Mouse (Mus musculus) embryonic facial prominence, embryonic 11.5 days (tissue): ENCODE measurements around the gene Itpripl2. TPM values are rescaled to one million over a fixed set of nuclear protein-coding genes. Genes with fewer than 3 reads are reported as not detected.
A peak's percentile ranks its signal among the peaks of the same experiment; 100 is the strongest.

Experiments used
- ATAC-seq: fragments of 200-750 bp; cut with Nextera tagmentation; replicated peaks from 2 replicates; pipeline ENCODE4 v1.8.0; 2017; ENCODE audit warnings: low read depth; ENCODE audit not compliant: insufficient number of reproducible peaks, low FRiP score, low TSS enrichment
- DNase-seq: peaks from one replicate; pipeline ENCODE4 v3.0.0-alpha.2; 2015; ENCODE audit warnings: low spot score
- H3K27ac ChIP-seq: fragments of 300-500 bp; sonication (generic); replicated peaks from 2 replicates; pipeline ENCODE4 v1.5.1; 2014; ENCODE audit warnings: mild to moderate bottlenecking, low read depth, low read length, control low read depth
- H3K27me3 ChIP-seq: fragments of 300-500 bp; sonication (generic); 2 replicates; pipeline ENCODE4 v1.6.1; 2014; ENCODE audit warnings: mild to moderate bottlenecking, low read length, moderate library complexity, mixed read lengths; ENCODE audit not compliant: control insufficient read depth, insufficient read depth
- H3K36me3 ChIP-seq: fragments of 300-500 bp; sonication (generic); replicated peaks from 2 replicates; pipeline ENCODE4 v1.6.1; 2014; ENCODE audit warnings: low read depth, mild to moderate bottlenecking, low read length, moderate library complexity, mixed read lengths; ENCODE audit not compliant: control insufficient read depth, insufficient read depth
- H3K4me1 ChIP-seq: fragments of 300-500 bp; sonication (generic); 2 replicates; pipeline ENCODE4 v1.6.1; 2014; ENCODE audit warnings: low read length, mixed read lengths; ENCODE audit not compliant: control insufficient read depth, insufficient read depth
- H3K4me2 ChIP-seq: fragments of 300-500 bp; sonication (generic); 2 replicates; pipeline ENCODE4 v1.6.1; 2014; ENCODE audit warnings: low read depth, mild to moderate bottlenecking, control low read depth, low read length, moderate library complexity
- H3K4me3 ChIP-seq: fragments of 300-500 bp; sonication (generic); 2 replicates; pipeline ENCODE4 v1.5.1; 2014; ENCODE audit warnings: low read depth, low read length, control low read depth
- H3K9ac ChIP-seq: fragments of 300-500 bp; sonication (generic); replicated peaks from 2 replicates; pipeline ENCODE4 v1.6.1; 2014; ENCODE audit warnings: mild to moderate bottlenecking, control low read depth, low read length
- H3K9me3 ChIP-seq: fragments of 300-500 bp; sonication (generic); replicated peaks from 2 replicates; pipeline ENCODE4 v1.6.1; 2016; ENCODE audit warnings: mild to moderate bottlenecking, low read length, inconsistent platforms, mixed read lengths; ENCODE audit not compliant: control insufficient read depth
- WGBS: fragments of 180-500 bp; shearing (Covaris S2); extraction: QIAGEN DNeasy Blood & Tissue Kit; methylation state at CpG from one replicate; pipeline ENCODE4 v1.1.7; 2014; 5-methylcytosine and 5-hydroxymethylcytosine counted together
- polyA plus RNA-seq: library from polyadenylated mRNA; unstranded; fragments of >200 nt; fragmentation: Nextera tagmentation; extraction: Ambion mirVana; gene quantifications from 2 replicates; pipeline ENCODE4 v1.2.1, GENCODE M21; 2014

Itpripl2 gene
- polyA plus RNA-seq, 1 experiment from 2014 or later = 1.8 TPM

DNA sequence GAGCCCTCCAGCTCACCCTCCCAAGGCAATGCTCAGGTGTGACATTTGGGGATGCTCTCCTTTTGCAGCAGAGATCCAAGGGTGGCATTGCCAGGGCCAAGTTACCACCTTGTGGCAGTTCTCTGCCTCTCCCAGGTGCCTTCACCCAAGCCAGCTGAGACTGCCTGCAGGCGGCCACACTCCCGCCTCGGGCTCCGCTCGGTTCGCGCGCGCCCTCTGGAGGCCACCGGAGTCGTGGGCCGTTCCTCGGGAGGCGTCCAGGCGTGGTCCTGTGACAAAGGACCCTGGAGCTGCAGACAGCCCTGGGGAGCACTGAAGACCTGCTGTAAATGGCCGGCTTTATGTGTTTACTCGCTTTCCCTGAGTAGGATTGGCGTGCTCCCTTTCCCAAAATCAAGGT, 26.9 kb upstream of the Itpripl2 start:
- Histone ChIP-seq H3K4me1 (no peaks in the 10 kb centered on the region), H3K36me3 (no peaks in the 10 kb centered on the region), H3K9me3 (no peaks in the 10 kb centered on the region), H3K4me3 (no peak overlapping the region), H3K9ac (no peak overlapping the region), H3K4me2 (no peak overlapping the region), H3K27ac (no peak overlapping the region), H3K27me3 (no peaks in the 10 kb centered on the region)
- DNase-seq (peak; percentile 79), ATAC-seq (peak; percentile 66)
- WGBS = 1% methylated on average over 18 of the region's 18 CpGs

DNA sequence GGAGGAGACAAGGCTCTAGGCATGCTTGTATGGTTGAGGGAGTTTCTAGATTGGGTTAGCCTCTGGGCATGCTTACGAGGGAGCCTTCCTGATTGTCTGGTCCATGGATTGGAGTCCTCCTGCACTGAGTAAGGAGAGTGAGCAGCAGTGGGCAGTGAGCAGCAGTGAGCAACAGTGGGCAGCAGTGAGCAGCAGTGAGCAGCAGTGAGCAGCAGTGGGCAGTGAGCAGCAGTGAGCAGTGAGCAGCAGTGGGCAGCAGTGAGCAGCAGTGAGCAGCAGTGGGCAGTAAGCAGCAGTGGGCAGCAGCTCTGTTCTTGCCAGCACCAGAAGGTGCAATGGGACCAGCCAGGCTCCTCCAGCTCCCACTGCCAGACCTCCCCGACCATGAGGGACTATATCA, 26.0 kb upstream of the Itpripl2 start:
- Histone ChIP-seq H3K27me3 (no peaks in the 10 kb centered on the region), H3K36me3 (no peaks in the 10 kb centered on the region), H3K4me2 (no peak overlapping the region), H3K9me3 (no peaks in the 10 kb centered on the region), H3K9ac (no peak overlapping the region), H3K4me1 (no peaks in the 10 kb centered on the region), H3K27ac (no peak overlapping the region), H3K4me3 (no peak overlapping the region)
- 62% methylated on average over 2 of the region's 2 CpGs for whole genome bisulfite sequencing
- DNase-seq (peak; percentile 29), ATAC-seq (no peak)

DNA sequence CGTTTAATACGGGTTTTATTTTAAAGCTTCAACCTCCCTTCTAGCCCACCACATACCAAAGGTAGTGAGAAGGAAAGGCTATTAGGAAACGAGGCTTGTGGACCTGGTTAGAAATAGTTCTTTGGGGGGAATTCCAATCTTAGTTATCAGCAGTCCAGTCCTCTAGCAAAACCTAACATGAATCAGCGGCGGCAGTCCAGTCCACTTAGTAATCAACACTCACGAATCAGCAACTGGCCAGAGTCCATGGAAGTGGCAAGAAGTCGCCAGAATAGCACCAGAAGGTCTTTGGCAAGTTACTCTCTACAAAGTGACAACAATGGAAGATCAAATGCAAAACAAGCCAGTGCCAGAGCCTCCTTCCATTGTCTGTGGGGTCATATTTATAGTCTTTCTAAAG, 16.8 kb upstream of the Itpripl2 start:
- WGBS = 81% methylated on average over 7 of the region's 7 CpGs
- no peaks in the 10 kb centered on the region for H3K36me3 ChIP-seq
- ATAC-seq = no peak

DNA sequence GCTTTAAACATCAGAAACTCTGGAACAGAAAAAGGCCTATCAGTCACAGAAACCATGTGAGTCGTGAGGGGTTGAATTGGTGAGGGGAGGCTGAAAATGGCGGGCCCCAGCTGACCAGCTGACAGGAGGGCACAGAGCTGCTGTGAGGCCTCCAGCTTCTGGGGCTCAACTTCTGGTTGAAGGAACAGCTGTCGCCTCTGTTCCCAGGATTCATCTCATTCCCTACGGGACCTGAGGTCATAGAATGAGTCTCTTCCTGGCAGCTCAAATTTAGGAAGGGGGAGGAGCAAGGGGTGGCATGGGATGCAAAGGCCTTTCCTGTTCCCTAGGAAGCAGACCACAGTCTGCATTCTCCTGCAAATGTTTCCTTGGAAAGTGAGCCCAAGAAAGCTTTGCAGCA, 12.1 kb upstream of the Itpripl2 start:
- no peaks in the 10 kb centered on the region for H3K4me1 ChIP-seq
- no peaks in the 10 kb centered on the region for H3K9me3 ChIP-seq
- no peak overlapping the region for H3K9ac ChIP-seq
- no peak for DNase-seq
- no peaks in the 10 kb centered on the region for H3K36me3 ChIP-seq
- no peak overlapping the region for H3K4me3 ChIP-seq
- no peak overlapping the region for H3K4me2 ChIP-seq
- ATAC-seq = no peak
- 47% methylated on average over 4 of the region's 4 CpGs for WGBS
- H3K27me3 ChIP-seq = no peaks in the 10 kb centered on the region
- no peak overlapping the region for H3K27ac ChIP-seq

More for the DNA sequence above, 16.8 kb upstream of the Itpripl2 start:
- no peaks in the 10 kb centered on the region for H3K9me3 ChIP-seq
- H3K4me1 ChIP-seq = no peaks in the 10 kb centered on the region
- H3K9ac ChIP-seq = no peak overlapping the region
- no peak overlapping the region for H3K4me2 ChIP-seq
- H3K27me3 ChIP-seq = no peaks in the 10 kb centered on the region
- H3K4me3 ChIP-seq = no peak overlapping the region
- H3K27ac ChIP-seq = no peak overlapping the region
- no peak for DNase-seq

DNA sequence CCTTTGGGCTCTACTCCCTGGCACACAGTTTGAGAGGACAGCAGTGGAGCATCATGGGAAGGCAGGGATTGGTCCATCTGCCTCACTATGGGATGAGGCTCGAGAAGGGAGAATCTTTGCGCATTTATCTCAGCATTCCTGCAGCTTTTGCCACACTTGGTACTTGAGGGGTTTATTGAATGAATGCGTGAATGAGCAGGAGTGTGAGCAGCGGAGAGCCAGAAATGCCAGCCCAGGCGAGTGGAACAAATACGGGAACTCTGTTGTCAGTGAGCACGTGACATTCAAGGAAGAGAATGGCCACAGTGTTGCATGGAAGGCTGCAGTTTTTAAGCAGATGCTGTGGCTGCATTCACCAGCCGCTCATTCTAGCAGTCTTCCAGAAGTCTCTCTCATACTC, 10.6 kb upstream of the Itpripl2 start:
- Histone ChIP-seq H3K4me3 (no peak overlapping the region), H3K27ac (no peak overlapping the region), H3K4me2 (no peak overlapping the region), H3K36me3 (no peaks in the 10 kb centered on the region), H3K4me1 (no peaks in the 10 kb centered on the region), H3K9me3 (no peaks in the 10 kb centered on the region), H3K27me3 (no peaks in the 10 kb centered on the region), H3K9ac (no peak overlapping the region)
- ATAC-seq (no peak), DNase-seq (no peak)
- WGBS = 80% methylated on average over 8 of the region's 8 CpGs

DNA sequence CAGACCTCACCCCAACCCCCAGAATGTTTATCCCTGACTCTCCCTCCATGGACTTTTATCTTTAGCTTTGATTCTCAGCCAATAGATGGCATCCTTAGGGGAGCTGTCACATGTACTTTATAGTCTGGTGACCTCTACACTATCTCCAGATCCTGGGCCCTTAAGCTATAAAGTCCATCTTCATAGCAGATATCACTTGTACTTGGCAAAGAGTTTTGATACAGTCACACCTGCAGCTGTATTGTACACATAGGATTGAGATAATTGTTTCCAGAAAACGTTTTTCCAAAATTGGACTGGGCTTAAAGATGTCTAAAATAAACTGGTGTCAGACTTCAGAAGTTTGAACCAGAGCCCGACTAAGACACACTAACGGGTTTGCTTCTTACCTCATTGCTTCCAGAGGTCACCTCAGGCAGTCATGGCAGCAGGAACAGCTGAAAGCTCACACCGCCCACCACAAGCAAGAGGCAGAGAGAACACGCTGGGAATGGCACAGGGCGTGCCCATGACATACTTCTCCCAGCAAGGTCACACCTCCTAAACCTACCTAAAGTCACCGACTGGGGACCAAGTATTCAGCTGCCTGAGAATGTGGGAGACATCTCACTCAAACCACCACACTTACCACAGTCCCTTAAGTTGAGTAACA, 8.1 kb upstream of the Itpripl2 start:
- 57% methylated on average over 7 of the region's 7 CpGs for whole genome bisulfite sequencing
- no peak overlapping the region for H3K9ac ChIP-seq
- no peaks in the 10 kb centered on the region for H3K4me1 ChIP-seq
- H3K27ac ChIP-seq = no peak overlapping the region
- no peak overlapping the region for H3K4me2 ChIP-seq
- no peak overlapping the region for H3K4me3 ChIP-seq
- ATAC-seq (no peak), DNase-seq (no peak)
- no peaks in the 10 kb centered on the region for H3K9me3 ChIP-seq
- no peaks in the 10 kb centered on the region for H3K36me3 ChIP-seq
- H3K27me3 ChIP-seq = no peaks in the 10 kb centered on the region

DNA sequence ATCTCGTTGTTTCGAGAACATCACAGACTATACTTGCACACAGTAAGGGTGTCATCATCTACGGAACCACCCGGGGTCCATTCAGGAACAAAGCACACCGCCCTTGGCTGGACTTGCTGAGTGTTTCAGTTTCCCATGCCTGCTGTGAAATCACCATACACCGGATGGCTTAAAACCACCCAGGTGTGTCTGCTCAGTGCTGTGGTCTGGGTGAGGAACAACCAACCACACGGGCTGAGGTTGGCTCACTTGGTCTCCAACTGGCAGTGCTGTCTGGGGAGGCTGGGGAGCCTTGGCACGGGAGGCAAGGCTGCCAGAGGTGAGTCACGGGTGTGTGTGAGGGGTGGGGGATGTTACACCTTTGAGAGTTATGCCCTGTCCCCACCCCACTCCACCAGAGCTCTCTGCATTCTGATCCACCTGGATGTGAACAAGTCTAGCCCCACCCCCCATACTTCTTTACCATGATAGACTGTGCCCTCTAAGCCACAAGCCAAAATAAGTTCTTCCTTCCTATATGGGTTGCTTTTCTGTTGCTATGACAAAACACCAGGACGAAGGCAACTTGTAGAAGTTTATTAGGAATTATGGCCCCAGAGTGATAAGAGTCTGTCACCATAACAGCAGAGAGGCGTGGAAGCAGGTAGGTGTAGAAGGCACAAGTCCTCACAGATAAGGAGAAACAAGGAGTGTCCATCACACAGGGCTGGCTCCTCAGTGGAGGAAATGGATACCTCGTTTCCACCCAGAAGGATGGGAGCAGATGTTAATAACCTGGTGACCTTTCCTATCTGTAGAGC, 7.4 kb upstream of the Itpripl2 start:
- 85% methylated on average over 12 of the region's 12 CpGs for WGBS
- Histone ChIP-seq H3K9ac (no peak overlapping the region), H3K4me2 (no peak overlapping the region), H3K27ac (no peak overlapping the region), H3K4me1 (no peaks in the 10 kb centered on the region), H3K27me3 (no peaks in the 10 kb centered on the region), H3K9me3 (no peaks in the 10 kb centered on the region), H3K36me3 (no peaks in the 10 kb centered on the region), H3K4me3 (no peak overlapping the region)
- ATAC-seq (no peak), DNase-seq (no peak)

DNA sequence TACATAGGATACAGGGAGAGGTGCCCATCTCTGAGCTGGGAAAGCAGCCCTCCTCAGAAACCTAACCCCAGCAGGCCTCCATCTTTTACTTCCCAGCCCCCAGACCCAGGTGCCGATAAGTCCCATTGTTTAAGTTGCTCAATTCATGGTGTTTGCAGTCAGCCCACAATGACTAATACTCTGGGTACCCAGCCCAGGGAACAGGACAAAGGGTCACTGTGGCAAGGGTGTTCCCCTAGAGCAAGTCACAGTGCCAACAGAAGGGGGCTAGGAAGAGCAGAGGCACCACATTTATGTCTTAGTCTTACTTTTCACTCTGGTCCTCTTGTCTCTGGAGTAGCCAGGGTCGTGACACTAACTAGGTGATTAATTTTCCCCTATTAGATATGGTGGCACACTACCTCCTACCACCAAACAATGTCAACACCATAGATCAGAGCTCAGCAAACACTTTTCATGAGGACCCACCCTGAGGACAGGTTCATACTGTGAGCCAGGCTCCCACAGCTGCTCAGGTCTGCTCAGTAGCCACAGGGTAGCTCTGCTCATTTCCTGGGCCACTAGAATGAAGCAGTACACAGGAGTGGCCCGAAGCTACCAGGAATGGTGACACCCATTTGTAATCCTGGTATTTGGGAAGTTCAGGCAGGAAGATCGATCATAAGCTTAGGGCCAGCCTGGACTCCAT, 3.3 kb upstream of the Itpripl2 start:
- H3K4me2 ChIP-seq = no peak overlapping the region
- H3K9me3 ChIP-seq = no peaks in the 10 kb centered on the region
- H3K9ac ChIP-seq = no peak overlapping the region
- WGBS = 78% methylated on average over 4 of the region's 4 CpGs
- no peaks in the 10 kb centered on the region for H3K36me3 ChIP-seq
- no peak overlapping the region for H3K4me3 ChIP-seq
- no peak for ATAC-seq
- H3K27ac ChIP-seq = no peak overlapping the region
- no peak for DNase-seq
- peaks cover 9% of the 10 kb centered on the region for H3K27me3 ChIP-seq
- H3K4me1 ChIP-seq = no peaks in the 10 kb centered on the region; the same call in none of the 2 replicates
